Mouse (Mus musculus): ENCODE data around the gene Cyp4x1. TPM values are rescaled to one million over a fixed set of nuclear protein-coding genes. Genes with fewer than 3 reads are reported as not detected.

Gene Cyp4x1
- polyA plus RNA-seq, 1 experiment from 2014 or later, result 11.5 TPM

GRCm38 (mm10) chr4:115086763-115087415 lies 47.2 kb downstream of the Cyp4x1 start:
- no peak overlapping the region for H3K4me3 ChIP-seq
- 52% methylated on average over 3 of the region's 3 CpGs for WGBS
- no peak overlapping the region for H3K4me2 ChIP-seq
- H3K36me3 ChIP-seq, result no peaks in the 10 kb centered on the region
- ATAC-seq (ENCODE audit: low FRiP score, low read depth), result no peak
- H3K27ac ChIP-seq (replicated peaks), result no peak overlapping the region
- no peak overlapping the region for H3K9ac ChIP-seq
- H3K27me3 ChIP-seq, result peaks cover 9% of the 10 kb centered on the region; the same call in 1 of the 2 replicates
- H3K9me3 ChIP-seq, result no peaks in the 10 kb centered on the region
- H3K4me1 ChIP-seq (replicated peaks), result no peaks in the 10 kb centered on the region

DNA sequence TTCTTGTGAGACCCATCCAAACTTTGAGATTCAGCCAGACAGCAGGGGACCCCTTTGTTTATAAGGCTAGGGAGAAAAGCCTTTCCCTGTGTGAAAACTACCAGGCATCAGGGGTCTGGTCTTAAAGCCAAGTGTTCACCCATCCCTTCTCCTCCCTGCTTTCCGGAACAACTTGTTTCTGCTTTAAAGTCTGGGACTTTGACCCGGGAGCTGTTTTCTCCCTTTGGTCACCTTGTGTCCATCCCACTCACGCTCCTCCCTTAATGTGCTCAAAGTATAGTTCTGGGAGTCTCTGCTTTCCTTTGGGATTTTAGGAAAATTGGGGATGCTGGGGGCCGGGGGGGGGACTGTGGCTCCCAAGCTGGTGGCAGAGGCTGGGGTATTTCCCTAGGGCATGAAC lies 47.8 kb downstream of the Cyp4x1 start:
- Histone ChIP-seq H3K27ac (replicated peaks) (no peak overlapping the region), H3K4me2 (no peak overlapping the region), H3K4me3 (no peak overlapping the region), H3K36me3 (no peaks in the 10 kb centered on the region), H3K4me1 (replicated peaks) (no peaks in the 10 kb centered on the region), H3K9ac (no peak overlapping the region), H3K9me3 (no peaks in the 10 kb centered on the region), H3K27me3 (peaks cover 11% of the 10 kb centered on the region; the same call in 1 of the 2 replicates)
- ATAC-seq (ENCODE audit: low FRiP score, low read depth), result no peak
- WGBS, result 77% methylated on average over 4 of the region's 4 CpGs

- no peak for ATAC-seq (ENCODE audit: low FRiP score, low read depth)
- peaks cover 13% of the 10 kb centered on the region; the same call in 1 of the 2 replicates for H3K27me3 ChIP-seq
Observed at GRCm38 (mm10) chr4:115085522-115086095, 48.5 kb downstream of the Cyp4x1 start.

GRCm38 (mm10) chr4:115083031-115083430 lies 51.0 kb downstream of the Cyp4x1 start:
- peaks cover 6% of the 10 kb centered on the region; the same call in 1 of the 2 replicates for H3K27me3 ChIP-seq
- 68% methylated on average over 3 of the region's 3 CpGs for WGBS
- no peak overlapping the region for H3K4me2 ChIP-seq
- H3K27ac ChIP-seq (replicated peaks), result no peak overlapping the region
- H3K9ac ChIP-seq, result no peak overlapping the region
- H3K9me3 ChIP-seq, result no peaks in the 10 kb centered on the region
- no peak overlapping the region for H3K4me3 ChIP-seq
- peaks cover 17% of the 10 kb centered on the region for H3K4me1 ChIP-seq (replicated peaks)
- no peak for ATAC-seq (ENCODE audit: low FRiP score, low read depth)
- no peaks in the 10 kb centered on the region for H3K36me3 ChIP-seq

More at GRCm38 (mm10) chr4:115085522-115086095, 48.5 kb downstream of the Cyp4x1 start:
- H3K9me3 ChIP-seq, result no peaks in the 10 kb centered on the region
- H3K4me1 ChIP-seq (replicated peaks), result no peaks in the 10 kb centered on the region
- no peak overlapping the region for H3K4me2 ChIP-seq
- no peak overlapping the region for H3K27ac ChIP-seq (replicated peaks)
- H3K36me3 ChIP-seq, result no peaks in the 10 kb centered on the region
- H3K4me3 ChIP-seq, result no peak overlapping the region
- no peak overlapping the region for H3K9ac ChIP-seq
- WGBS, result 19% methylated on average over 6 of the region's 6 CpGs

GRCm38 (mm10) chr4:115079821-115080349 lies 54.2 kb downstream of the Cyp4x1 start:
- WGBS, result 9% methylated on average over 5 of the region's 5 CpGs
- H3K9me3 ChIP-seq, result no peaks in the 10 kb centered on the region
- ATAC-seq (ENCODE audit: low FRiP score, low read depth), result 0 out of 2 replicates have a peak, but pooled peaks have one; percentile 11
- H3K4me2 ChIP-seq, result no peak overlapping the region
- 0 out of 2 replicates have a peak, but pooled peaks cover 6% of the 10 kb centered on the region for H3K27me3 ChIP-seq
- peaks cover 17% of the 10 kb centered on the region for H3K4me1 ChIP-seq (replicated peaks)
- H3K4me3 ChIP-seq, result no peak overlapping the region
- H3K36me3 ChIP-seq, result no peaks in the 10 kb centered on the region
- no peak overlapping the region for H3K27ac ChIP-seq (replicated peaks)
- H3K9ac ChIP-seq, result no peak overlapping the region

DNA sequence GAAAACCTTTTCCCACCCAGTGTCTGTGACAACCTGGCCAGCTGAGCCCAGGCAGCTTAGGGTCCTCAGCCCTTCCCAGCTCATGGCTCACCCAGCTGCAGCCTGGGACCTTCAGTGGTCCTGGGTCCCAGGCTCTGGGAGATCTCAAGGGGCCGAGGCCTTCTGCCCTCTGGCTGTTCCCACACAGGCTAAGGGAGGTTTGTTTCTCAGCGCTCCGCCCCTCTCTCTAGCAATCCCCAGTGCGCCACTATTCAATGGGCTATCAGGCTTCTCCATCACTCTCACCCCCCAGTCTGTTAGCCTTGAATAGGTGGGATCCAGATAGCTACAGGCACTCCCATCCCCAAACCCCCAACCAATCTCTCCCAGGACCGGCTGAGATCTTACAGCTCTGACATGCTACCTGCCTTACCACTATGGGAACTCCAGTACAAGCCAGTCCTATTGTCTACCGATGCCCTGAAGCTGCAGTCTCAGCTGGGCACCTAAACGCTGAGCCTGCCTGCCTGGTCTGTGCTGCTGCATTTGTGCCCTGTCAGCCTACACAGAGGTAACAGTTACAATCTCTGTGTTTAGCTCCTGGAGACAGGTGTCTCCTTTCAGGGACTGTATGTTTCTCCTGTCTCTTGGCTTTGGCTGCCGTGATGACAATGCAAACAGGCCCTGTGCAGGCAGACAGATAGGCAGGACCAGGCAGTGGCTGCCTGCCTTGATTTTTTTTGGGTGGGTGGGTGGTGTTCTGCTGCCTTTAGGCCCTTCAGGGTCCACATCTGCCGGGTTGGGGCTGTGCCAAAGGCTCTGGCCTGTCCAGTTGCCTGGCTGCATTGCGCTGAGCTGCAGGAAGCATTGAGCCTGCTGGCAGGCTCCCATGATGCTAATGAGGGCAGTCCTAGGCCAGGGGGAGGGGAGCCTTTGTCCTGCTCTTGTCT lies 54.9 kb downstream of the Cyp4x1 start:
- WGBS, result 10% methylated on average over 10 of the region's 10 CpGs
- H3K27ac ChIP-seq (replicated peaks), result no peak overlapping the region

GRCm38 (mm10) chr4:115075204-115075915 lies 58.7 kb downstream of the Cyp4x1 start:
- H3K36me3 ChIP-seq, result no peaks in the 10 kb centered on the region
- peaks cover 17% of the 10 kb centered on the region for H3K4me1 ChIP-seq (replicated peaks)
- no peaks in the 10 kb centered on the region for H3K9me3 ChIP-seq
- no peak for ATAC-seq (ENCODE audit: low FRiP score, low read depth)
- H3K4me3 ChIP-seq, result no peak overlapping the region
- no peaks in the 10 kb centered on the region for H3K27me3 ChIP-seq
- H3K4me2 ChIP-seq, result no peak overlapping the region
- no peak overlapping the region for H3K27ac ChIP-seq (replicated peaks)
- 54% methylated on average over 3 of the region's 3 CpGs for WGBS
- H3K9ac ChIP-seq, result no peak overlapping the region

More for the DNA sequence above, 54.9 kb downstream of the Cyp4x1 start:
- Histone ChIP-seq H3K27me3 (0 out of 2 replicates have a peak, but pooled peaks cover 4% of the 10 kb centered on the region), H3K36me3 (no peaks in the 10 kb centered on the region), H3K9me3 (no peaks in the 10 kb centered on the region), H3K9ac (no peak overlapping the region), H3K4me1 (replicated peaks) (peaks cover 17% of the 10 kb centered on the region), H3K4me2 (no peak overlapping the region), H3K4me3 (no peak overlapping the region)
- peak; percentile 84 for ATAC-seq (ENCODE audit: low FRiP score, low read depth)

GRCm38 (mm10) chr4:115074789-115075188 lies 59.3 kb downstream of the Cyp4x1 start:
- no peak overlapping the region for H3K4me2 ChIP-seq
- H3K9me3 ChIP-seq, result no peaks in the 10 kb centered on the region
- H3K4me1 ChIP-seq (replicated peaks), result peaks cover 12% of the 10 kb centered on the region
- no peaks in the 10 kb centered on the region for H3K27me3 ChIP-seq
- no peak overlapping the region for H3K9ac ChIP-seq
- WGBS, result 93% methylated on average over 1 of the region's 1 CpGs
- no peak overlapping the region for H3K27ac ChIP-seq (replicated peaks)
- H3K4me3 ChIP-seq, result no peak overlapping the region
- ATAC-seq (ENCODE audit: low FRiP score, low read depth), result no peak
- no peaks in the 10 kb centered on the region for H3K36me3 ChIP-seq

DNA sequence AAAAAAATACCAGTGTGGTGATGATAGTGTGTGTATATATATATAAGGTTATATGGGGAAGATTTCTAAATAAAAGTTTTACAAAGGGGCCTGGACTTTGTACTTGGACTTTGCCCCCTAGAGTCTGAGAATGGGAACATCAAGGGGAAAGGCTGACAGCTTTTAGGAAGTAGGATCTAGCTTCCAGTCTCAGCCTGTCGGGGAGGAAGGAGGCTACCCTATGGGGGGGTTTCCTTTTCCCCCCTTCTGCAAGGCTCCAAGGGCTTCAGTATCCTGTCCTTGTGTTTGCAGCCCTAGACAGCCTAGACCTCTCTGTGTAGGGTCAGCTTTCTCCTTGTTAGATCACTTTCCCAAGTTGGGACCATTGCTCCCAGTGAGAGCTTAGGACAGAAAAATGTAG lies 62.4 kb downstream of the Cyp4x1 start:
- Histone ChIP-seq H3K9me3 (no peaks in the 10 kb centered on the region), H3K4me3 (no peak overlapping the region), H3K27me3 (peaks cover 8% of the 10 kb centered on the region), H3K4me1 (replicated peaks) (no peaks in the 10 kb centered on the region), H3K27ac (replicated peaks) (no peak overlapping the region), H3K9ac (no peak overlapping the region), H3K36me3 (no peaks in the 10 kb centered on the region), H3K4me2 (no peak overlapping the region)
- no peak for ATAC-seq (ENCODE audit: low FRiP score, low read depth)
- WGBS, result 44% methylated on average over 1 of the region's 1 CpGs

DNA sequence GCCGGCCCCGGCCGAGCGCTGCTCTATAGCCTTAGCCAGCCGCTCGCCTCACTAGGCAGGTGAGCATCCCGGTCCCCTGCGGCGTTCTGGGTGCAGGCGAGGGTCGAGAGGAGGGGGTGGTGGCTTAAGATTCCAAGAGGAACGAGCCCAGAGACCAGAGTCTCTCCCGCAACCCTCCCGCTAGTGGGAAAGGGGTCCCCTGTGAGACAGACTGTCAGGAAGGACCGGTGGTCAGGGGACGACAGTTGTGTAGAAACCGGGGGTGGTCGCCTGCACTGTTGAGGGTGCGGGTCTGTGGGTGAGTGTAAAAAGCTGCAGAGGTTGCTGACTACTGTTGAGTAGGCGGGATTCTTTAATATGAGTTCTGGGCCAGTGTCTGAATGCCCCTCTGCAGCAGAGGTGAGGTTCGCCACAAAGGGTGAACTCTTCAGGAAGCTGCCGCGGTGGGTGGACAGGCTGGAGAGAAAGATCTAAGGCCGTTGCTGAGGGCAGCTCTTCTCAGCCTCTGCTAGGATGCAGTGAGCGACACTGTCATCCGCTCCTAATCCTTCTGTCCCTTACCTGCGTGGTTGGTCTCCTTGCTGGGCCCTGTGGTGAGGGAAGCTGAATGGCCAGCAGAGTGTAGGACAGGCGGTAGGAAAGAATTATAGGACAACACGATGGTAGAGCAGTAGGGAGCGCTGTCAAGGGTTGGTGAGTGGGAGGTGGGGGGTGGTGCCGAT lies 70.4 kb downstream of the Cyp4x1 start:
- H3K27ac ChIP-seq (replicated peaks), result no peak overlapping the region
- peaks cover 19% of the 10 kb centered on the region for H3K4me1 ChIP-seq (replicated peaks)
- peak overlapping the region; percentile 96 for H3K4me2 ChIP-seq
- peaks cover 78% of the 10 kb centered on the region for H3K27me3 ChIP-seq
- ATAC-seq (ENCODE audit: low FRiP score, low read depth), result peak; percentile 20
- H3K9me3 ChIP-seq, result no peaks in the 10 kb centered on the region
- under 1% methylated on average over 31 of the region's 31 CpGs for WGBS
- no peaks in the 10 kb centered on the region for H3K36me3 ChIP-seq
- peak overlapping the region; percentile 46 for H3K4me3 ChIP-seq
- H3K9ac ChIP-seq, result peak overlapping the region; percentile 49

Measured in hindbrain, embryonic 15.5 days (tissue).